Mouse (Mus musculus): ENCODE results near the gene Tceal7. TPM values are rescaled to one million over a fixed set of nuclear protein-coding genes. Genes with fewer than 3 reads are reported as not detected.
A peak's percentile ranks its signal among the peaks of the same experiment; 100 is the strongest.
"Not testable (repeated sequence)": the region's sequence is repeated elsewhere in the genome, so short reads cannot be mapped to it uniquely, and the experiment has no call there.

The Tceal7 gene
- polyA plus RNA-seq (2012; rRNA removed): not detected in 2 replicates

- not testable (repeated sequence) for H3K27ac ChIP-seq (ENCODE audit: control insufficient read depth, insufficient read depth, low read depth, low read length); H3K4me1 ChIP-seq (ENCODE audit: control insufficient read depth, insufficient read depth, low read length); H3K36me3 ChIP-seq (ENCODE audit: control insufficient read depth, insufficient read depth, low read length); H3K27me3 ChIP-seq (ENCODE audit: control insufficient read depth, insufficient read depth, low read length)
- H3K4me3 ChIP-seq (ENCODE audit: control insufficient read depth, low read depth, low read length): peak within 1 kb of the TSS; percentile 16
These were observed at the start of gene Tceal7, which contains the start of gene Bex1 for GRCm38 (mm10) chrX:136214729-136215677. Tceal7 (plus strand) TSS chrX:136214779. Bex1 (minus strand) TSS chrX:136215513.

- TF ChIP-seq CTCF (IDR thresholded peaks at IDR 0.05; ENCODE audit: control insufficient read depth, insufficient read depth, insufficient replicate concordance, low read depth, low read length) (no peak), POLR2A (IDR thresholded peaks at IDR 0.05; ENCODE audit: control insufficient read depth, low read depth, low read length) (no peak)
- no peaks in the 10 kb centered on the region for H3K36me3 ChIP-seq (ENCODE audit: control insufficient read depth, insufficient read depth, low read length)
- H3K27ac ChIP-seq (ENCODE audit: control insufficient read depth, insufficient read depth, low read depth, low read length): no peak overlapping the region
- H3K4me3 ChIP-seq (ENCODE audit: control insufficient read depth, low read depth, low read length): no peak overlapping the region
- no peaks in the 10 kb centered on the region; the same call in none of the 2 replicates for H3K4me1 ChIP-seq (ENCODE audit: control insufficient read depth, insufficient read depth, low read length)
- no peaks in the 10 kb centered on the region for H3K27me3 ChIP-seq (ENCODE audit: control insufficient read depth, insufficient read depth, low read length)
These were observed 44.0 kb upstream of the Tceal7 start for GRCm38 (mm10) chrX:136170625-136171024.

- Histone ChIP-seq H3K27ac (ENCODE audit: control insufficient read depth, insufficient read depth, low read depth, low read length) (peak overlapping the region; percentile 75), H3K4me1 (ENCODE audit: control insufficient read depth, insufficient read depth, low read length) (no peaks in the 10 kb centered on the region; the same call in none of the 2 replicates), H3K27me3 (ENCODE audit: control insufficient read depth, insufficient read depth, low read length) (no peaks in the 10 kb centered on the region), H3K36me3 (ENCODE audit: control insufficient read depth, insufficient read depth, low read length) (no peaks in the 10 kb centered on the region), H3K4me3 (ENCODE audit: control insufficient read depth, low read depth, low read length) (peak overlapping the region; percentile 82)
- TF ChIP-seq CTCF (IDR thresholded peaks at IDR 0.05; ENCODE audit: control insufficient read depth, insufficient read depth, insufficient replicate concordance, low read depth, low read length) (no peak), POLR2A (IDR thresholded peaks at IDR 0.05; ENCODE audit: control insufficient read depth, low read depth, low read length) (no peak)
These were observed 43.1 kb upstream of the Tceal7 start for GRCm38 (mm10) chrX:136171189-136172117.

- H3K36me3 ChIP-seq (ENCODE audit: control insufficient read depth, insufficient read depth, low read length): no peaks in the 10 kb centered on the region
- H3K27ac ChIP-seq (ENCODE audit: control insufficient read depth, insufficient read depth, low read depth, low read length): peak within 1 kb of the TSS; percentile 75
- peak; percentile 50; the same call in 1 of the 2 replicates for TF ChIP-seq POLR2A (IDR thresholded peaks at IDR 0.05; ENCODE audit: control insufficient read depth, low read depth, low read length)
- no peak for TF ChIP-seq CTCF (IDR thresholded peaks at IDR 0.05; ENCODE audit: control insufficient read depth, insufficient read depth, insufficient replicate concordance, low read depth, low read length)
- peak within 1 kb of the TSS; percentile 82 for H3K4me3 ChIP-seq (ENCODE audit: control insufficient read depth, low read depth, low read length)
- no peaks in the 10 kb centered on the region; the same call in none of the 2 replicates for H3K4me1 ChIP-seq (ENCODE audit: control insufficient read depth, insufficient read depth, low read length)
- H3K27me3 ChIP-seq (ENCODE audit: control insufficient read depth, insufficient read depth, low read length): no peaks in the 10 kb centered on the region
These were observed 42.4 kb upstream of the Tceal7 start, which contains the start of gene Tceal8 for GRCm38 (mm10) chrX:136172118-136172551. Tceal8 (minus strand) TSS chrX:136172342.

GRCm38 (mm10) chrX:136172786-136173185, 41.8 kb upstream of the Tceal7 start:
- Histone ChIP-seq H3K36me3 (ENCODE audit: control insufficient read depth, insufficient read depth, low read length) (no peaks in the 10 kb centered on the region), H3K4me1 (ENCODE audit: control insufficient read depth, insufficient read depth, low read length) (no peaks in the 10 kb centered on the region; the same call in none of the 2 replicates), H3K27me3 (ENCODE audit: control insufficient read depth, insufficient read depth, low read length) (no peaks in the 10 kb centered on the region), H3K27ac (ENCODE audit: control insufficient read depth, insufficient read depth, low read depth, low read length) (no peak overlapping the region), H3K4me3 (ENCODE audit: control insufficient read depth, low read depth, low read length) (no peak overlapping the region)
- no peak for TF ChIP-seq POLR2A (IDR thresholded peaks at IDR 0.05; ENCODE audit: control insufficient read depth, low read depth, low read length)
- no peak for TF ChIP-seq CTCF (IDR thresholded peaks at IDR 0.05; ENCODE audit: control insufficient read depth, insufficient read depth, insufficient replicate concordance, low read depth, low read length)

GRCm38 (mm10) chrX:136180897-136181553, 33.6 kb upstream of the Tceal7 start:
- Histone ChIP-seq H3K4me3 (ENCODE audit: control insufficient read depth, low read depth, low read length) (no peak overlapping the region), H3K4me1 (ENCODE audit: control insufficient read depth, insufficient read depth, low read length) (no peaks in the 10 kb centered on the region; the same call in 1 of the 2 replicates), H3K36me3 (ENCODE audit: control insufficient read depth, insufficient read depth, low read length) (no peaks in the 10 kb centered on the region), H3K27ac (ENCODE audit: control insufficient read depth, insufficient read depth, low read depth, low read length) (no peak overlapping the region), H3K27me3 (ENCODE audit: control insufficient read depth, insufficient read depth, low read length) (no peaks in the 10 kb centered on the region)
- TF ChIP-seq POLR2A (IDR thresholded peaks at IDR 0.05; ENCODE audit: control insufficient read depth, low read depth, low read length) (no peak), CTCF (IDR thresholded peaks at IDR 0.05; ENCODE audit: control insufficient read depth, insufficient read depth, insufficient replicate concordance, low read depth, low read length) (no peak)

All from testis, adult 2 months (tissue).